8 mouse cellular contexts compared by ENCODE assay signal in genomic region chr4:57198666-57199393, GRCm38 (mm10). TPM values are rescaled to one million over a fixed set of nuclear protein-coding genes. Genes with fewer than 3 reads are reported as not detected.
DNase-seq lines count a peak whose midpoint lies in the region; ATAC-seq and TF ChIP-seq lines count a peak whose summit lies in the region.
"Not testable (repeated sequence)": the region's sequence is repeated elsewhere in the genome, so short reads cannot be mapped to it uniquely, and the experiment has no call there.
"Had no signal": no experiment of that assay in that cellular context is flagged by ENCODE, and none has a peak within 500 bp of the region (broad histone marks: within the 10 kb centered on the region; RNA-seq: fewer than 3 reads in every experiment).

No protein-coding gene starts in this region.

- TF ChIP-seq CTCF in MEL (IDR thresholded peaks at IDR 0.05 in 2 of 3, conservative IDR thresholded peaks at IDR 0.05 in 1 of 3; ENCODE audit: control insufficient read depth in 1 of 3, insufficient read depth in 1 of 3, low read depth in 2 of 3, low read length in 3 of 3, poor library complexity in 1 of 3, severe bottlenecking in 1 of 3), result not testable (repeated sequence)

- ATAC-seq in common myeloid progenitor, adult 5-6 weeks (replicated peaks; ENCODE audit: low read depth, poor library complexity, severe bottlenecking), result 0 out of 2 replicates have a peak, but pooled peaks have one; percentile 54
- ATAC-seq in granulocyte monocyte progenitor cell, adult 5-6 weeks (replicated peaks; ENCODE audit: poor library complexity, severe bottlenecking), result peak; percentile 73
- peak; percentile 50 for ATAC-seq in megakaryocyte progenitor cell, adult 5-6 weeks (replicated peaks; ENCODE audit: poor library complexity)
- ATAC-seq in midbrain, embryonic 11.5 days (ENCODE audit: low FRiP score), result not testable (repeated sequence)

- TF ChIP-seq POLR2A in MEL (IDR thresholded peaks at IDR 0.05; ENCODE audit: control insufficient read depth in 1 of 2, insufficient read depth in 1 of 2, low read depth in 1 of 2, low read length in 2 of 2, poor library complexity in 1 of 2), result not testable (repeated sequence)

- H3K36me3 ChIP-seq in MEL (ENCODE audit: control insufficient read depth in 1 of 2, insufficient read depth in 2 of 2, low read length in 2 of 2); midbrain, embryonic 11.5 days (ENCODE audit: control insufficient read depth, insufficient read depth, low read length): not testable (repeated sequence)

- DNase-seq in MEL (ENCODE audit: low read depth, low spot score), result not testable (repeated sequence)
- DNase-seq in midbrain, embryonic 11.5 days (ENCODE audit: low spot score, missing footprints), result peak; percentile 33

- TF ChIP-seq EP300 in MEL (IDR thresholded peaks at IDR 0.05; ENCODE audit: low read depth in 1 of 2, low read length in 2 of 2), result not testable (repeated sequence)

- H3K4me1 ChIP-seq in MEL (ENCODE audit: control insufficient read depth in 1 of 2, insufficient read depth in 2 of 2, low read length in 2 of 2); midbrain, embryonic 11.5 days (ENCODE audit: control insufficient read depth, insufficient read depth, low read length): not testable (repeated sequence)

- H3K27me3 ChIP-seq in MEL (ENCODE audit: control insufficient read depth in 1 of 2, insufficient read depth in 2 of 2, low read length in 2 of 2); midbrain, embryonic 11.5 days (ENCODE audit: control insufficient read depth, insufficient read depth, low read length): not testable (repeated sequence)

- WGBS in midbrain, embryonic 11.5 days, result 94% methylated on average over 20 of the region's 20 CpGs

- not testable (repeated sequence) for TF ChIP-seq RAD21 in MEL (IDR thresholded peaks at IDR 0.05; ENCODE audit: low read depth, low read length)

- not testable (repeated sequence) for H3K9ac ChIP-seq in MEL (ENCODE audit: control insufficient read depth, low read depth, low read length, poor library complexity, severe bottlenecking); midbrain, embryonic 11.5 days (ENCODE audit: low read length)

- H3K9me3 ChIP-seq in MEL (replicated peaks; ENCODE audit: insufficient read depth, low read length); midbrain, embryonic 11.5 days (ENCODE audit: control insufficient read depth, low read length): not testable (repeated sequence)

- not testable (repeated sequence) for H3K4me2 ChIP-seq in midbrain, embryonic 11.5 days

- H3K79me2 ChIP-seq in MEL (ENCODE audit: control insufficient read depth, insufficient read depth, low read length, poor library complexity), result not testable (repeated sequence)

- H3K27ac ChIP-seq in MEL (ENCODE audit: control insufficient read depth, low read depth, low read length); midbrain, embryonic 11.5 days (ENCODE audit: low read depth, low read length): not testable (repeated sequence)

- not testable (repeated sequence) for H3K4me3 ChIP-seq in MEL (ENCODE audit: control insufficient read depth in 1 of 2, insufficient read depth in 1 of 2, low read depth in 2 of 2, low read length in 2 of 2); midbrain, embryonic 11.5 days (ENCODE audit: low read depth, low read length)

TF ChIP-seq in MEL, 35 proteins besides CTCF, POLR2A, EP300 and RAD21:
- peak; percentile 47; the same call in 1 of the 2 replicates for TF ChIP-seq RCOR1 (IDR thresholded peaks at IDR 0.05; ENCODE audit: low read depth, low read length)

RNA-seq across cellular contexts. Expression of gene Epb41l4b, which starts 55.6 kb away (rescaled TPM):
- total RNA-seq in MEL (2012; rRNA removed), result not detected in 2 replicates
- not detected for polyA plus RNA-seq in MEL (2012; ENCODE audit: insufficient read depth in 1 of 2, insufficient read length in 2 of 2, low read depth in 1 of 2, low replicate concordance in 2 of 2, missing spikeins in 1 of 2)
- 14.6 and 20.4 TPM in 2 replicates for total RNA-seq in common myeloid progenitor, adult 5-6 weeks (2017)
- total RNA-seq in granulocyte monocyte progenitor cell, adult 5-6 weeks (2014; fragmentation: Nextera tagmentation), result 4.5 and 12.7 TPM in 2 replicates
- 1.8 and 2.5 TPM in 2 replicates for total RNA-seq in granulocyte monocyte progenitor cell, adult 5-6 weeks (2017)
- 5.0 and 7.2 TPM in 2 replicates for total RNA-seq in megakaryocyte progenitor cell, adult 5-6 weeks (2015)
- 5.9 and 6.0 TPM in 2 replicates for total RNA-seq in megakaryocyte progenitor cell, adult 5-6 weeks (2017)
- polyA plus RNA-seq in midbrain, embryonic 11.5 days (2014; fragmentation: Nextera tagmentation; extraction: Ambion mirVana), result 0.51 and 0.70 TPM in 2 replicates
- polyA plus RNA-seq: activated CD4-positive, CD25-positive, alpha-beta regulatory T cell, adult 4 months; CD4-positive, CD25-positive, alpha-beta regulatory T cell, adult 4 months; G1E had no signal
